Mouse (Mus musculus) 416B (cell line): Measurements from ENCODE around the gene Mapk1.
"Not testable (repeated sequence)": the region's sequence is repeated elsewhere in the genome, so short reads cannot be mapped to it uniquely, and the experiment has no call there.

Experiments
- DNase-seq: peaks from one replicate; pipeline ENCODE4 v3.0.0; 2011; ENCODE audit warnings: low read depth

The Mapk1 gene

GRCm38 (mm10) chr16:16983131-16983533 is at the start of gene Mapk1:
Gene Mapk1 (plus strand): TSS chr16:16983382.
- DNase-seq, result peak; percentile 94

- no peak for DNase-seq
These were observed 43.6 kb upstream of the Mapk1 start for GRCm38 (mm10) chr16:16939543-16939942.

- no peak for DNase-seq
These were observed 42.1 kb upstream of the Mapk1 start for GRCm38 (mm10) chr16:16941078-16941477.

- no peak for DNase-seq
These were observed 24.6 kb upstream of the Mapk1 start for GRCm38 (mm10) chr16:16958575-16958974.

GRCm38 (mm10) chr16:16959907-16960306 is 23.3 kb upstream of the Mapk1 start:
- DNase-seq, result no peak

- no peak for DNase-seq
These were observed 18.0 kb upstream of the Mapk1 start for GRCm38 (mm10) chr16:16965149-16965548.

GRCm38 (mm10) chr16:16966290-16966689 is 16.9 kb upstream of the Mapk1 start:
- DNase-seq, result no peak

GRCm38 (mm10) chr16:16978061-16978460 is 5.1 kb upstream of the Mapk1 start:
- DNase-seq, result no peak

- peak; percentile 30 for DNase-seq
These were observed 4.4 kb upstream of the Mapk1 start for GRCm38 (mm10) chr16:16978765-16979164.

GRCm38 (mm10) chr16:16982636-16983035 is 546 bp upstream of the Mapk1 start:
- no peak for DNase-seq

- peak; percentile 65 for DNase-seq
These were observed 596 bp downstream of the Mapk1 start for GRCm38 (mm10) chr16:16983534-16984422.

- DNase-seq, result peak; percentile 19
These were observed 1.3 kb downstream of the Mapk1 start for GRCm38 (mm10) chr16:16984423-16984941.

GRCm38 (mm10) chr16:16987248-16987647 is 4.1 kb downstream of the Mapk1 start:
- DNase-seq, result peak; percentile 34

GRCm38 (mm10) chr16:16988842-16989241 is 5.7 kb downstream of the Mapk1 start:
- peak; percentile 80 for DNase-seq

- DNase-seq, result no peak
These were observed 6.8 kb downstream of the Mapk1 start for GRCm38 (mm10) chr16:16990021-16990420.

- no peak for DNase-seq
These were observed 11.4 kb downstream of the Mapk1 start for GRCm38 (mm10) chr16:16994426-16995052.

- DNase-seq, result not testable (repeated sequence)
These were observed 13.0 kb downstream of the Mapk1 start for GRCm38 (mm10) chr16:16996121-16996729.

GRCm38 (mm10) chr16:17001109-17001508 is 17.9 kb downstream of the Mapk1 start:
- DNase-seq, result peak; percentile 64

- no peak for DNase-seq
These were observed 23.9 kb downstream of the Mapk1 start for GRCm38 (mm10) chr16:17007070-17007469.

GRCm38 (mm10) chr16:17010036-17010435 is 26.9 kb downstream of the Mapk1 start:
- DNase-seq, result no peak

GRCm38 (mm10) chr16:17012583-17012982 is 29.4 kb downstream of the Mapk1 start:
- DNase-seq, result peak; percentile 81

- DNase-seq, result peak; percentile 33
These were observed 32.1 kb downstream of the Mapk1 start for GRCm38 (mm10) chr16:17015111-17015852.
